Mouse (Mus musculus): ENCODE data around the gene Dbx2.

GRCm38 (mm10) chr15:95639115-95639828 lies 16.5 kb downstream of the Dbx2 start:
- TF ChIP-seq CTCF (IDR thresholded peaks at IDR 0.05; ENCODE audit: extremely low read depth, insufficient read depth, low read length) (no peak), POLR2A (IDR thresholded peaks at IDR 0.05; ENCODE audit: extremely low read depth, insufficient read depth, low read length) (no peak)
